Mouse (Mus musculus) lung, embryonic 14.5 days (tissue): Measurements from ENCODE around the gene Scaf1. TPM values are rescaled to one million over a fixed set of nuclear protein-coding genes. Genes with fewer than 3 reads are reported as not detected.

Experiments
- ATAC-seq: fragments of 200-750 bp; cut with Nextera tagmentation; 2 replicates; pipeline ENCODE4 v1.8.0; 2017; ENCODE audit warnings: mild to moderate bottlenecking, moderate TSS enrichment, moderate library complexity; ENCODE audit not compliant: insufficient read depth
- DNase-seq: peaks from one replicate; pipeline ENCODE4 v3.0.0-alpha.2; 2015
- H3K27ac ChIP-seq: fragments of 300-500 bp; sonication (generic); 2 replicates; pipeline ENCODE4 v1.5.1; 2014; ENCODE audit warnings: low read depth, mild to moderate bottlenecking, moderate library complexity
- H3K27me3 ChIP-seq: fragments of 300-500 bp; sonication (generic); 2 replicates; pipeline ENCODE4 v1.6.1; 2014; ENCODE audit warnings: low read length, control low read depth; ENCODE audit not compliant: insufficient read depth
- H3K36me3 ChIP-seq: fragments of 300-500 bp; sonication (generic); 2 replicates; pipeline ENCODE4 v1.6.1; 2014; ENCODE audit warnings: control low read depth; ENCODE audit not compliant: insufficient read depth
- H3K4me1 ChIP-seq: fragments of 300-500 bp; sonication (generic); 2 replicates; pipeline ENCODE4 v1.6.1; 2014; ENCODE audit warnings: antibody characterized with exemption, control low read depth; ENCODE audit not compliant: insufficient read depth
- H3K4me2 ChIP-seq: fragments of 300-500 bp; sonication (generic); 2 replicates; pipeline ENCODE4 v1.6.1; 2014; ENCODE audit warnings: mild to moderate bottlenecking
- H3K4me3 ChIP-seq: fragments of 300-500 bp; sonication (generic); 2 replicates; pipeline ENCODE4 v1.5.1; 2014; ENCODE audit warnings: low read depth, low read length
- H3K9ac ChIP-seq: fragments of 300-500 bp; sonication (generic); 2 replicates; pipeline ENCODE4 v1.6.1; 2014
- H3K9me3 ChIP-seq: fragments of 300-500 bp; sonication (generic); 2 replicates; pipeline ENCODE4 v1.6.1; 2016; ENCODE audit warnings: low read depth, low read length, control low read depth
- CTCF ChIP-seq: IDR thresholded peaks from 2 replicates; pipeline ENCODE4 v1.5.1; 2016; ENCODE audit warnings: antibody characterized with exemption, low read depth
- WGBS: fragments of 180-500 bp; shearing (Covaris S2); extraction: QIAGEN DNeasy Blood & Tissue Kit; methylation state at CpG from one replicate; pipeline ENCODE4 v1.1.7; 2014; 5-methylcytosine and 5-hydroxymethylcytosine counted together
- polyA plus RNA-seq: library from polyadenylated mRNA; unstranded; fragments of >200 nt; fragmentation: Nextera tagmentation; extraction: Ambion mirVana; gene quantifications from 2 replicates; pipeline ENCODE4 v1.2.1, GENCODE M21; 2014

The Scaf1 gene
- polyA plus RNA-seq, 1 experiment from 2014 or later, result 53.6 TPM

DNA sequence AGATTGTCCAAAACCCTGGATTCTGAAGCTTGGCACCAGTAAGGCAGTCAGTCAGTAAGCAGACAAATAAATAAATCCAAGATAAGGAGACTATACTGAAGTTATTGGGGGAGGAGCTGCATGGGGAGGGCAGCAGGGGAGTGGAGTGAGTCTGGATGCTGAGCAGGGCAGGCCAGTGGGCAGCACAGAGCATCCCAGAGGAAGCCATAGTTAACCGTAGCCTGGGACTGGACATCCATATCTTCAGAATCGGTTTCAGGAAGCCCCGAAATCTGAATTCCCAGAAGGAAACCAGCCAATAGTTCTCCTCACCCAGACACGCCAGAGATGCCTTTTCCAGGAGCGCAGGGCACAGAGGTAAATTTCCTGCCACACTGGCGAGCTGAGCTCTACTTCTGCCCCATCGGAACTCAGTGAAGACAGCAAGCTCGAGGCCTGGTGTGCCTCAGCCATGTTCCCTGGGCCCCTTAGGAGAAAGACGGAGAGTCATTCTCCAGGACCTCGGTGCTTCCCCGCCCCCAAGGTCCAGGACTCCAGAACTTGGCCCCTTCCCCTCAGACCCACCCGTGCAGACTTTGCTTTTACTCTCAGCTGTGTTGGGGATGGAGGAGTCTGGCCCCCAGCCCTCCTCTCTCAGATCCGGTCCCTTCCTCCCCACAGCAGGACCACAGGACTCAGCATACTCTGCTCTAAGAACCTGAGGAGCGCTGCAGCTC is 42.6 kb downstream of the Scaf1 start:
- WGBS, result 42% methylated on average over 14 of the region's 14 CpGs
- peak overlapping the region; percentile 46 for H3K4me3 ChIP-seq
- H3K27ac ChIP-seq, result peak overlapping the region; percentile 72; the same call in 1 of the 2 replicates
- peak overlapping the region; percentile 73 for H3K4me2 ChIP-seq
- H3K36me3 ChIP-seq, result peaks cover 28% of the 10 kb centered on the region
- DNase-seq, result no peak
- no peak for TF ChIP-seq CTCF
- H3K4me1 ChIP-seq, result no peaks in the 10 kb centered on the region; the same call in 1 of the 2 replicates
- H3K9me3 ChIP-seq, result no peaks in the 10 kb centered on the region
- H3K9ac ChIP-seq, result peak overlapping the region; percentile 41
- no peak for ATAC-seq
- no peaks in the 10 kb centered on the region for H3K27me3 ChIP-seq

DNA sequence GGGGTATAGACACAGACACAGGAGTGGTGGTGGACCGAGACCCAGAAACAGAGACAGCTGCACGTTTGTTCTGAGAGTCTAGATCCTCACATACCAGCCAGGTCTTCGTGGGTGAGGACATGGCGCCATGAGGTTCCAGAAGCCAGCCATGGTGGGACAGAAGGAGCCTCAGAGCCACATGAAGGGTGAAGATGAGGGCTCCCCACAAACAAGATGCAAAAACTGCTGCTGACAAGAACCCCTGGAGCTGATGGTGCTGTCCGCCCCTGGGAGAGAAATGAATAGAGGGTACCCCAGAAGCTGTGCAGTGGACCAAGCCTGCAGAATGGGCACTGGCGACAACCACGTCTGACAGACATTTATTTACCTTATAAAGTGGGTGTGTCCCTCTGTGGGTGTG is 45.0 kb downstream of the Scaf1 start:
- Histone ChIP-seq H3K4me3 (peak overlapping the region; percentile 55), H3K9me3 (no peaks in the 10 kb centered on the region), H3K4me2 (peak overlapping the region; percentile 77), H3K4me1 (no peaks in the 10 kb centered on the region; the same call in 1 of the 2 replicates), H3K36me3 (peaks cover 11% of the 10 kb centered on the region; the same call in 1 of the 2 replicates), H3K27me3 (no peaks in the 10 kb centered on the region), H3K9ac (peak overlapping the region; percentile 59; the same call in 1 of the 2 replicates), H3K27ac (no peak overlapping the region)
- ATAC-seq (no peak), DNase-seq (no peak)
- no peak for TF ChIP-seq CTCF
- 57% methylated on average over 7 of the region's 7 CpGs for WGBS

DNA sequence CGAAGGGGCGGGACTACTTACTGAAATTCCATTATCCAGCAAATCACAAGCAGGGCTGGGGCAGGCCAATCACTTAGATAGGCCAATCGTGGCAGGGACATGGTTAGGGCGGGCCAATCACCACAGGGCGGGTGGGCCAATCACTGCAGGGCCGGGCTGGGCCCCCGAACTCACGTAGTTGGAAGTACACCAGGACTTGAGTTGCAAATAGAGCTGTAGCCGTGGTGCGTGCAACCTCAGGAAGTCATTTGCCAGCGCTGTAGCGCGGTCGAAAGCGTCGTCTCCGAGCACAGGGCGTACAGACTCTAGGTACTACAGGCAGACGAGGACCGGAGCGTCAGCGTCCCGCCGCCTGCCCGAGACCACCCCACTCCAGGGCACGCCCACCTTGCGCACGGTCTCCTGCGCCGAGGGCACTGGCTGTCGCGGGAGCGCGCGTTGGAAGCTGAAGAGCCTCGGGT is 45.9 kb downstream of the Scaf1 start:
- peak overlapping the region; percentile 88 for H3K27ac ChIP-seq
- H3K9me3 ChIP-seq, result no peaks in the 10 kb centered on the region
- TF ChIP-seq CTCF, result no peak
- peak overlapping the region; percentile 55 for H3K4me3 ChIP-seq
- H3K4me2 ChIP-seq, result peak overlapping the region; percentile 77
- H3K27me3 ChIP-seq, result no peaks in the 10 kb centered on the region
- H3K4me1 ChIP-seq, result no peaks in the 10 kb centered on the region; the same call in 1 of the 2 replicates
- peak overlapping the region; percentile 59 for H3K9ac ChIP-seq
- peak; percentile 97 for ATAC-seq
- peak; percentile 96 for DNase-seq
- 1% methylated on average over 36 of the region's 36 CpGs for WGBS
- peaks cover 8% of the 10 kb centered on the region; the same call in 1 of the 2 replicates for H3K36me3 ChIP-seq

DNA sequence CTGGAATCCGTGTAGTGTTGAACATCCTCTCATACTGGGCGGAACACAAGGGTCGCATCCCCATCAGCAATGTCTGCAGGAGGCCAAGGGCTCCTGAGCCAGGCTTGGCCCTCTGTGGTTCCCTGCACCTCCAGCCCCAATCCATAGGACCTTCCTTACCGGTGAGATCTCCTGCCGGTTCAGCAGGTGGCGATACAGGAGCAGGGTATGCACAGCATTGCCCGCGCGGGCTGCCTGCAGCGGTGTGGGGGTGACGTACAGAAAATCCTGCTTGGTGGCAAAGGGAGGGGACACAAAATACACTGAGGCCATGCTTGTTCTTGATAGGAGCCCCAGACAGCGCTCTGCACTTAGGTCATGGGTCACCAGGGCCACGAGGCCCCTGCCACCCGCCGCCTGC is 49.5 kb downstream of the Scaf1 start:
- Histone ChIP-seq H3K27me3 (no peaks in the 10 kb centered on the region), H3K4me2 (no peak overlapping the region), H3K9ac (no peak overlapping the region), H3K4me3 (no peak overlapping the region), H3K36me3 (peaks cover 19% of the 10 kb centered on the region; the same call in 1 of the 2 replicates), H3K9me3 (no peaks in the 10 kb centered on the region), H3K27ac (no peak overlapping the region), H3K4me1 (no peaks in the 10 kb centered on the region)
- no peak for DNase-seq
- ATAC-seq, result no peak
- 52% methylated on average over 15 of the region's 15 CpGs for WGBS
- 0 out of 2 replicates have a peak, but pooled peaks have one; percentile 25 for TF ChIP-seq CTCF

DNA sequence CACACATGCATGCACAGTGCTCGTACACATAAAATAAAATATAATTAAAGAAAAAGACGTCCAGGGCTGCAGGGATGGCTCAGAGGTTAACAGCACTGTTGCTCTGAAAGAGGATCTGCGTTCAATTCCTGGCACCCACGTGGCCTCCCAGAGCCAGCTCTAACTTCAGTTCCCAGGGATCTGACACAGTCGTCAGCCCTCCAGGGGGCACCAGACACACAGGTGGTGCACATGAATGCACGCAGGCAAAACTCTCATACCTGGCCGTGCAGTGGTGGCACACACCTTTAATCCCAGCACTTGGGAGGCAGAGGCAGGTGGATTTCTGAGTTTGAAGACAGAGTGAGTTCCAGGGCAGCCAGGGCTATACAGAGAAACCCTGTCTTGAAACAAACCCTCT is 50.2 kb downstream of the Scaf1 start:
- no peak overlapping the region for H3K9ac ChIP-seq
- TF ChIP-seq CTCF, result no peak
- H3K36me3 ChIP-seq, result peaks cover 24% of the 10 kb centered on the region; the same call in 1 of the 2 replicates
- 73% methylated on average over 7 of the region's 7 CpGs for WGBS
- no peak overlapping the region for H3K4me2 ChIP-seq
- no peak for DNase-seq
- ATAC-seq, result no peak
- no peaks in the 10 kb centered on the region for H3K9me3 ChIP-seq
- no peaks in the 10 kb centered on the region for H3K4me1 ChIP-seq
- no peak overlapping the region for H3K4me3 ChIP-seq
- no peak overlapping the region for H3K27ac ChIP-seq
- no peaks in the 10 kb centered on the region for H3K27me3 ChIP-seq

DNA sequence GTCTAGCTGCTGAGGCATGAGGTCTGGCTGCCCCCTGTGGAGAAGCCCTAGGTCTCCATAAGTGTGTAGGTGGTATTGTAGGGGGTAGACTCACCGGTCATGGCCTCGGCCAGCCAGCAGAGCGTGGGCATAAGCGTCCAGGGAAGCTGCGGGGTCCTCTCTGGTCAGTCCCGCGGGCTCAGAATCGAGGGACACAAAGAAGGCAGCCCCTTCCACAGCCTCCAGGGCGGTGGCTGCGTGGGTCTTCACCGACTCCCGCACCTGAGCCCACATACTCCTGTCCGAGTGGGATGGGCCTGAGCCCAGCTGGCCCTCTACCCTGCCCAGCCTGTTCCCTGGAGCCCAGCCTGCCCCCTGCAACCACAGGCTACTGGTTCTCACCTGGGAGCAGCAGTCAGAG is 51.2 kb downstream of the Scaf1 start:
- 95% methylated on average over 13 of the region's 13 CpGs for WGBS

DNA sequence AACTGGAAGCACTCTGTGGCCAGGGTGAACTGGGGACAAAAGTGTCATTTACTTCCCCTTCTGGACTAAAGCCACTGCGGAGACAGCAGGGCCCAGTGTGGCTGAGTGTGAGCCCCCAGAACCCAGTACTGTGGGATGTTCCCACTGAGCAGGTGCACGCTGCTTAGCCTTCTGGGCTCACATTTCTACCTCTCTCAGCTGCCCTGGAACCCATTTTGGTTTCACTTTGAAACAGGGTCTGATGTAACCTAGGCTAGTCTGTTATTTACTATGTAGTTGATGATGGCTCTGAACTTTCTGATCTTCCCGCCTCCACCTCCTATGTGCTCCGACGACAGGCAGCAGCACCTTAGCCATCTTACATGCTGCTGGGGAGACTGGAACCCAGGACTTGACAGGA is 53.3 kb downstream of the Scaf1 start:
- H3K4me1 ChIP-seq, result no peaks in the 10 kb centered on the region
- TF ChIP-seq CTCF, result no peak
- DNase-seq (no peak), ATAC-seq (no peak)
- H3K4me2 ChIP-seq, result no peak overlapping the region
- WGBS, result 88% methylated on average over 5 of the region's 5 CpGs
- no peaks in the 10 kb centered on the region for H3K9me3 ChIP-seq
- H3K9ac ChIP-seq, result no peak overlapping the region
- H3K27ac ChIP-seq, result no peak overlapping the region
- H3K4me3 ChIP-seq, result no peak overlapping the region
- H3K36me3 ChIP-seq, result peaks cover 24% of the 10 kb centered on the region; the same call in 1 of the 2 replicates
- H3K27me3 ChIP-seq, result no peaks in the 10 kb centered on the region

More for the DNA sequence above, 51.2 kb downstream of the Scaf1 start:
- ATAC-seq (no peak), DNase-seq (no peak)
- H3K4me2 ChIP-seq, result no peak overlapping the region
- peaks cover 24% of the 10 kb centered on the region; the same call in 1 of the 2 replicates for H3K36me3 ChIP-seq
- no peaks in the 10 kb centered on the region for H3K27me3 ChIP-seq
- no peak for TF ChIP-seq CTCF
- H3K4me1 ChIP-seq, result no peaks in the 10 kb centered on the region
- no peak overlapping the region for H3K9ac ChIP-seq
- H3K4me3 ChIP-seq, result no peak overlapping the region
- H3K27ac ChIP-seq, result no peak overlapping the region
- no peaks in the 10 kb centered on the region for H3K9me3 ChIP-seq
